Mouse (Mus musculus) 416B (cell line): ENCODE data around the gene Aff3.
A peak's percentile ranks its signal among the peaks of the same experiment; 100 is the strongest.

Experiments
- DNase-seq: peaks from one replicate; pipeline ENCODE4 v3.0.0; 2011; ENCODE audit warnings: low read depth

Aff3 gene

GRCm38 (mm10) chr1:38321861-38322260, 342.9 kb downstream of the Aff3 start:
- no peak for DNase-seq

GRCm38 (mm10) chr1:38320971-38321305, 343.8 kb downstream of the Aff3 start:
- DNase-seq = peak; percentile 81

GRCm38 (mm10) chr1:38320126-38320970, 344.4 kb downstream of the Aff3 start:
- no peak for DNase-seq

DNA sequence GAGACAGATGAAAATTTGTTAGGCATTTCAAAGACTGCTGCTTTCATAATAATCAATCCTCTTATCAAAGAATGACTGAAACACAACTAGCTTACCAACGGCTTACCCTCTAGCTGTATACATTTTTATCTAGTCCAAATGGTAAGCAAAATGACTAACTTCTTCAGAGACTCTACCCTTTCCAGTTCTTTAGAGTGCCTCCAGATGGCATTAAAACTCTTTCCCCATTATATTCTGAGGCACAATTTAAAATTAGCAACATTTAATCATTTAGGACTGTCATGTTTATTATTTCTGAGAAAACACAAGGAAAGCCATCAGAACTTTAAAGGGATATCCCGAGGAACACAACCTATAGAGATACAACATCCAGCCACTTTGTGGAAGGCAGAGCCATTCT, 346.1 kb downstream of the Aff3 start:
- no peak for DNase-seq

DNA sequence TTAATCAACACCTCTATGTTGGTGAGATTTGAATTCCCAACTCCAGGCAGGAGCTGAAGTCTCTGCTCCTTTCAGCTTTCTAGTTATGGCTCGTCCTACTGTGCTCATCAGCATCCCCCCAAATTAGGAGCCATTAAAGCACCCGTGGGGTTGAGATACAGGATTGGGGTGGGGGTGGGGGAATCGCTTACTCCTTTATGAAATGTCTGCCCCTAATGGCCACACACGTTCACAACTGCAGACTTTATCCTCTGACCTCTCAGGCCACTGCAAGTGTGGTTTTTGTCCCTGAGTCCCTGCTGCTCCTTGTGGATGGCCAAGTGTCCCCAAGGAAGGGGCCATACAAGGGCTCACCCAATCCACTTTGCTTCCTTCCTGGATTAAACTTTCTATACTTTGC, 348.8 kb downstream of the Aff3 start:
- no peak for DNase-seq

- DNase-seq = no peak
Observed at GRCm38 (mm10) chr1:38310496-38310895, 354.3 kb downstream of the Aff3 start.

- DNase-seq = no peak
Observed at GRCm38 (mm10) chr1:38310076-38310475, 354.7 kb downstream of the Aff3 start.

DNA sequence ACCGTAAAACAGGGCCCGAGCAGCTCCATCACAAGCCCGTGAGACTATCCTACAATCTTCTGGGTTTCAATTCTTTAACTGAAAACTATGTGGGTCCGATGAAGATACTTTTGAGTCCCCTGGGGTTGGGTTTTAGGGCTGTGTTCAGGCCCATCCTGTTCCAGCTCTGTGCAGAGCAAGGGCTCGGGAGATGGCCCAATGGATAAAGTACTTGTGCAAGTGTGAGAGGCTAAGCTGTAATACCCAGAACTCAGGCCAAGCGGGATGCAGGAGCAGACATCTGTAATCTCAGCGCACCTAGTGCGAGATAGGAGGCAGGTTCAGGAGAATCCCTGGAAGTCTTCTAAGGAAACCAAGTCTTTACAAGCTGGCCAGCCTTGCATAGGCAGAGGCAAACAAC, 355.4 kb downstream of the Aff3 start:
- DNase-seq = no peak

GRCm38 (mm10) chr1:38308705-38308996, 356.1 kb downstream of the Aff3 start:
- DNase-seq = no peak

DNA sequence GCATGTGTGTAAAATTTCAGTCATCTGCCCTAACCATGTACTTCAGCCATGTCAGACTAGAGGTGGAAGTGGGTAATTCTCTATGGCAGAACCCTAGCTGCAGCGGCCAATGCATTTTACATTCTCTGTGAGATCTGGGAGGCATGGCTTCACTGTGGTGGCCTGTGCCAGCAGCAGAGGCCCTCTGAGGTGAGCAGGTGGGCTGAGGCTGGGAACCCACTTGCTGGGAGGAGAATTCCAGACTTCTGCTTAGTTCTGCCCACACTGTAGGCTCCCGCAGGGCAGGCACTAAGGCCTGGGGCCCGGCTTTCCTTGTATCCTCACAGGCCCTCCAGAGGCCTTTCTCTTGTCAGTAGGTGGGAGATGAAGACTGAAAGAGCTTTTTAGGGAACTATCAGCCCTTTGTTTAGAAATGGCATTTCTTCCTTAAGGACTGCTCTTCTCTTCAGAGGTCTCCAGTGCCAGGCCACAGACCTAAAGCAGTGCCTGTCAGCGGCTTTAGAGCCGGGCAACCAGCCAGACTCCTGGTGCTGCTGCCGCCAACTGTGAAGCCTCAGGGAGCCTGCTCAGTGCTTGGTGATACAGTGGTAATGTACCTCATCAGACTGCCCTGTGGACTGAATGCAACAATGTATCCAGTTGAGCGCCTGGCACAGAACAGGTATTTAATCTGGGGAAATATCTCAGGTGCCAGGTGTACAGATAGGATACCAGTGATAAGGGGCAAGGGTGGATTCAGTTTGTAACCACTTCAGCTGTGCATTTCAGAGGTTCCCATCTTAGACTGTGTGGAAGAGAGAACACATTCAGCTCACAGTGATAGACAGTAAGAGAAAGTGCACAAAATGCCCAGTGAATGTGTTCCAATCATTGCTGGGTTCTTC, 356.7 kb downstream of the Aff3 start:
- DNase-seq = no peak

DNA sequence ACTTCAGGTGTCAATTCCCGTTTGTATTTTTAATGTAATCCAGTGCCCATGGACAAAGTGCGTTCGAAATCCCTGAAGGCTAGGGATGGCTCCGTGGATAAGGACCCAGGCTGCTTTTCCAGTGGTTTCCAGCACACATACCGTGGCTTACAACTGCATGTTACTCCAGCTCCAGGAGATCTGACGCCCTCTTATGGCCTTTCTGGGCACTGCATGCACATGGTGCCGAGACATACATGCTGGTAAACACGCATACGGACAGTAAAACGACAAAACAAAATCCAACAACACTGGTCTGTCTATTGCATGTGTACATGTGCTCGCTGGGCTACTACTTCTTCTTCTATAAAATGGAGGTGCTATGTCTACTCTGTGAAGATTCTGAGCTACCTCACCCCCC, 357.5 kb downstream of the Aff3 start:
- DNase-seq = no peak

- DNase-seq = no peak
Observed at GRCm38 (mm10) chr1:38306146-38306545, 358.6 kb downstream of the Aff3 start.

DNA sequence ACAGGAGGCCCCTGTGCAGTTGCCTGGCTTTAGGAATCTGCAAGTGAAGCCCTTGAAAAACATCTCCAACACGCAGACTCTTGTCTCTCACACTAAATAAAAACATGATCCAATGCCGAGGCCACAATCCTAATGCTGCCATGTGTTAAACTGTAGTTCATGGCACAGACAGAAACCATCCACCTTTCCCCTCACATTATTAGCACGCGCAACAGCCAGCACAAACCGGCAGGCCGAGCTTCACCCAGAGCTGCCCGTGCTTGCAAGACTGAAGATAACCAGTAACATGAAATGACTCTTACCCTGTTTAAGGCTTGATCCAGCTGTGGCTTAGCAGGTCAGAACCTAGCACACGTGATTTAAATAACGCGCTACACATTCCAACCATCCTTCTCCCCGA, 360.4 kb downstream of the Aff3 start:
- DNase-seq = no peak

DNA sequence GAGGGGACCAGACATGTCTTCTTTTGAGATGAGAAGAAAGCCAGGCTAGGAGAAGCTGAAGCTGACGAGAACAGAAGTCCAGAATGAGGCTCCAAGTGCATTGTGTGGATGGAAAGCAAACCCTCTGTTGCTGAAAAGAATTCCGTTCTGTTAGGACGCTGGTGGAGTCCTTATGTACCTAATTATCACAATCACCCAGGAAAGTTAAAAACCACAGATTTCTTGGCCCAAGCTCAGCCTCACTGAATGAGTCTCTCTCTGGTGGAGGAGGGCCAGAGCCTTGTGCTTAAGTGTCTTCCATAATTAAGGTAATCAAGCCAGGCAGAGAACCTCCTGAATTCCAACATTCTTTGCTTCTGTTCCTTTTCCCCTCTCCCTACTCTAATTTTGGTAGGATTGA, 366.5 kb downstream of the Aff3 start:
- no peak for DNase-seq

DNA sequence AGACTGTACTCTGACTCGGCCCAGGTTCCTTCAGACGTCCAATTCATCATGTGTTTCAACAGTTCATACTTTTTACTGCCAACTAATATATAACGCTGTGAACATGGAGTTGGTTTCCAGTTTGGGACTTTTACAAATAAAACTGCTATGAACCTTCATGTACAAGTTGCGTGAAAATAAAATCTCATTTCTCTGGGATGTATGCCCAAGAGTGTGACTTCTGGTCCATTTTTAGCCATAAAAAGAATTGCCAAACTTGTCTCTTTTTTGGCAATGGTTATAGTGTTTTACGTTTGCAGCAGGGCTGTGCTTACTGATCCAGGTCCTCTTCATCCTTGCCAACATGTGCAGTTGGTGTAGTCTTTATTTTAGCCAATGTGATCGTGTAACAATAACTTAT, 369.8 kb downstream of the Aff3 start:
- no peak for DNase-seq

- DNase-seq = no peak
Observed at GRCm38 (mm10) chr1:38294336-38294695, 370.4 kb downstream of the Aff3 start.

GRCm38 (mm10) chr1:38293671-38294335, 371.0 kb downstream of the Aff3 start:
- no peak for DNase-seq

DNA sequence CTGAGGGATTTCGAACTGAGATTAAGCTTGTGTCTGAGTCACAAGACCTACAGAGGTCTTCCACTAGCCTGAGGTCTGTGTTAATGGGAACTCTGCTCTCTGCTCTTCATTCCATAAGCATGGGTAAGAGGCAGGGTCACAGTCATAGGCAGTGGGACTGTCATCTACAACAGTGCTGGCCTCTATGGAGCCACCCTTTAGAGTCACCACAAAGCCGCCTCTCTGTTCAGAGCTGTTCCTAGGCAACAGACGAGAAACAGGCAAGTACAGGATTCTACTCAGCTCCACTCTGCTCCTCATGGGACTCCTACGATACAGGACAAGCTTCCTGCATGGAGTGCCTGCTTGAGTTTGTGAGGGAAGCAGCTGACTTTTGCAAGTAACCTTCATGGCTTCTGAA, 371.9 kb downstream of the Aff3 start:
- DNase-seq = no peak

GRCm38 (mm10) chr1:38291915-38292314, 372.8 kb downstream of the Aff3 start:
- peak; percentile 42 for DNase-seq

GRCm38 (mm10) chr1:38291497-38291896, 373.3 kb downstream of the Aff3 start:
- no peak for DNase-seq

- no peak for DNase-seq
Observed at GRCm38 (mm10) chr1:38290881-38291280, 373.9 kb downstream of the Aff3 start.

DNA sequence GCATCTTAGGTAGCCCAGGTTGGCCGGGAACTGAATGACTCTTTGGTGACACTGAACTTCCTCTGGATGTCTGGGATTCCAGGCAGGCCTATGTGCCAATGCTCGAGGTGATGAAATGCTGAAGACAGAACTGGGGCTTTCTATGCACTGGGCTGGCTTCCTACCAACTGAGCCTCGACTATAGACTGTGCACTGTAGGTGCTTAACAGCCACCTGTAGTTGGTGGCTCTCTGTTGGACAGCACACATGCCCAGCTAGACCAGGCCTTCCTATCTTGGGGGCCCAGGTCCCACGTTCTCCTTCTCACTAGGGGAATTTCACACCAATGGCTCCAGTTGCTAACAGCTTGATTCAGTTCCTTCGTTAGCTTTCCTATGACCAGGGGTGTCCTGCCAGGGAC, 374.9 kb downstream of the Aff3 start:
- no peak for DNase-seq

DNA sequence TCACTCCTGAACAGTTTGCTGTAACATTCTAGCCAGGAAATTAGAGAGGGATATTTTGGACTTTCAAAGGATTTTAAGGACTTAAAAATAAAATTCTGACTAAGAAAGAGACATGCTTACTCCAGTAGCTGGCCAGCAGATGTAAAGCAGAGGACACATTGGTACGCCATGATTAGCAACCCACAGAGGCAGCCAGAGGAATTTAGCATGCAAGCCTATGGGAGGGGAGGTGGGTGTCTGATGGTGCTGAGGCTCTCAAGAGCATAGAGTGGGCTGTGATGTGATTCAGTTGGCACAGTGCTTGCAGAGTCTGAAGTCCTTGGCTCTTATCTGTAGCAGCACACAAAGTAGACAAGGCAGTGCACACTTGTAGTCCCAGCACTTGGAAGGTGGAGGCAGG, 376.0 kb downstream of the Aff3 start:
- no peak for DNase-seq
